Mouse (Mus musculus): ENCODE data around the gene Gm26920. TPM values are rescaled to one million over a fixed set of nuclear protein-coding genes. Genes with fewer than 3 reads are reported as not detected.

Gm26920 gene
- polyA plus RNA-seq, 1 experiment from 2014 or later: 1.1 TPM

- peak overlapping the region; percentile 53 for H3K4me3 ChIP-seq (replicated peaks)
- no peaks in the 10 kb centered on the region for H3K27me3 ChIP-seq
- 73% methylated on average over 6 of the region's 6 CpGs for WGBS
- no peak overlapping the region for H3K9ac ChIP-seq (replicated peaks)
- no peaks in the 10 kb centered on the region for H3K9me3 ChIP-seq
- H3K4me2 ChIP-seq (replicated peaks): peak overlapping the region; percentile 76
- peaks cover 14% of the 10 kb centered on the region for H3K36me3 ChIP-seq
- no peak for ATAC-seq
- peaks cover 39% of the 10 kb centered on the region for H3K4me1 ChIP-seq (replicated peaks)
- H3K27ac ChIP-seq: no peak overlapping the region; the same call in 1 of the 2 replicates
These were observed 3.8 kb upstream of the Gm26920 start for GRCm38 (mm10) chr7:30093918-30094415.

- no peak overlapping the region for H3K4me2 ChIP-seq (replicated peaks)
- H3K27me3 ChIP-seq: no peaks in the 10 kb centered on the region
- no peaks in the 10 kb centered on the region for H3K9me3 ChIP-seq
- peaks cover 4% of the 10 kb centered on the region for H3K36me3 ChIP-seq
- no peak overlapping the region for H3K9ac ChIP-seq (replicated peaks)
- no peak overlapping the region for H3K27ac ChIP-seq
- 83% methylated on average over 9 of the region's 9 CpGs for WGBS
- H3K4me3 ChIP-seq (replicated peaks): no peak overlapping the region
- H3K4me1 ChIP-seq (replicated peaks): peaks cover 49% of the 10 kb centered on the region
- no peak for ATAC-seq
These were observed 2.5 kb upstream of the Gm26920 start for GRCm38 (mm10) chr7:30092666-30093065.

GRCm38 (mm10) chr7:30090970-30091585 lies 868 bp upstream of the Gm26920 start:
- WGBS: 10% methylated on average over 9 of the region's 9 CpGs
- peak overlapping the region; percentile 43; the same call in 1 of the 2 replicates for H3K9ac ChIP-seq (replicated peaks)
- H3K27me3 ChIP-seq: no peaks in the 10 kb centered on the region
- H3K4me1 ChIP-seq (replicated peaks): peaks cover 40% of the 10 kb centered on the region
- peak overlapping the region; percentile 75 for H3K4me3 ChIP-seq (replicated peaks)
- peak overlapping the region; percentile 88 for H3K27ac ChIP-seq
- peaks cover 10% of the 10 kb centered on the region for H3K36me3 ChIP-seq
- ATAC-seq: peak; percentile 3; the same call in 1 of the 2 replicates
- H3K9me3 ChIP-seq: no peaks in the 10 kb centered on the region
- H3K4me2 ChIP-seq (replicated peaks): peak overlapping the region; percentile 87

GRCm38 (mm10) chr7:30089405-30089804 lies 805 bp downstream of the Gm26920 start:
- peak overlapping the region; percentile 81 for H3K9ac ChIP-seq (replicated peaks)
- no peak for ATAC-seq
- H3K4me3 ChIP-seq (replicated peaks): peak overlapping the region; percentile 75
- H3K27ac ChIP-seq: no peak overlapping the region
- 11% methylated on average over 6 of the region's 6 CpGs for WGBS
- peaks cover 36% of the 10 kb centered on the region for H3K4me1 ChIP-seq (replicated peaks)
- no peaks in the 10 kb centered on the region for H3K9me3 ChIP-seq
- no peaks in the 10 kb centered on the region for H3K27me3 ChIP-seq
- peak overlapping the region; percentile 87 for H3K4me2 ChIP-seq (replicated peaks)
- H3K36me3 ChIP-seq: peaks cover 27% of the 10 kb centered on the region

- no peak overlapping the region for H3K27ac ChIP-seq
- H3K27me3 ChIP-seq: no peaks in the 10 kb centered on the region
- H3K9me3 ChIP-seq: no peaks in the 10 kb centered on the region
- 90% methylated on average over 9 of the region's 9 CpGs for WGBS
- H3K9ac ChIP-seq (replicated peaks): no peak overlapping the region
- H3K4me2 ChIP-seq (replicated peaks): no peak overlapping the region
- no peak for ATAC-seq
- peaks cover 29% of the 10 kb centered on the region for H3K4me1 ChIP-seq (replicated peaks)
- no peak overlapping the region for H3K4me3 ChIP-seq (replicated peaks)
- H3K36me3 ChIP-seq: peaks cover 51% of the 10 kb centered on the region
These were observed 3.7 kb downstream of the Gm26920 start for GRCm38 (mm10) chr7:30086524-30086923.

GRCm38 (mm10) chr7:30072146-30073028 lies 17.8 kb downstream of the Gm26920 start, which contains the start of gene Zfp82:
TSS of gene Zfp82 (minus strand) at chr7:30072900.
- Histone ChIP-seq H3K9me3 (no peaks in the 10 kb centered on the region), H3K4me2 (replicated peaks) (peak within 1 kb of the TSS; percentile 94), H3K36me3 (peaks cover 31% of the 10 kb centered on the region), H3K9ac (replicated peaks) (peak within 1 kb of the TSS; percentile 90), H3K4me3 (replicated peaks) (peak within 1 kb of the TSS; percentile 89), H3K27me3 (no peaks in the 10 kb centered on the region), H3K27ac (peak within 1 kb of the TSS; percentile 81), H3K4me1 (replicated peaks) (peaks cover 14% of the 10 kb centered on the region)
- ATAC-seq: peak; percentile 96
- WGBS: under 1% methylated on average over 50 of the region's 50 CpGs

- H3K27me3 ChIP-seq: no peaks in the 10 kb centered on the region
- no peak for ATAC-seq
These were observed 25.6 kb downstream of the Gm26920 start for GRCm38 (mm10) chr7:30064622-30065021.

GRCm38 (mm10) chr7:30062478-30062877 lies 27.7 kb downstream of the Gm26920 start:
- Histone ChIP-seq H3K27me3 (no peaks in the 10 kb centered on the region), H3K9me3 (no peaks in the 10 kb centered on the region), H3K9ac (replicated peaks) (no peak overlapping the region), H3K27ac (no peak overlapping the region), H3K4me1 (replicated peaks) (no peaks in the 10 kb centered on the region), H3K36me3 (peaks cover 81% of the 10 kb centered on the region), H3K4me3 (replicated peaks) (no peak overlapping the region), H3K4me2 (replicated peaks) (no peak overlapping the region)
- 88% methylated on average over 5 of the region's 5 CpGs for WGBS
- no peak for ATAC-seq

More at GRCm38 (mm10) chr7:30064622-30065021, 25.6 kb downstream of the Gm26920 start:
- Histone ChIP-seq H3K36me3 (peaks cover 75% of the 10 kb centered on the region), H3K4me3 (replicated peaks) (no peak overlapping the region), H3K4me1 (replicated peaks) (no peaks in the 10 kb centered on the region), H3K9ac (replicated peaks) (no peak overlapping the region), H3K27ac (no peak overlapping the region), H3K9me3 (no peaks in the 10 kb centered on the region), H3K4me2 (replicated peaks) (no peak overlapping the region)
- 87% methylated on average over 5 of the region's 5 CpGs for WGBS

GRCm38 (mm10) chr7:30060341-30060740 lies 29.9 kb downstream of the Gm26920 start:
- Histone ChIP-seq H3K4me3 (replicated peaks) (no peak overlapping the region), H3K9ac (replicated peaks) (no peak overlapping the region), H3K27ac (no peak overlapping the region), H3K4me1 (replicated peaks) (no peaks in the 10 kb centered on the region), H3K27me3 (no peaks in the 10 kb centered on the region), H3K4me2 (replicated peaks) (no peak overlapping the region), H3K36me3 (peaks cover 86% of the 10 kb centered on the region), H3K9me3 (no peaks in the 10 kb centered on the region)
- no peak for ATAC-seq
- 50% methylated on average over 6 of the region's 6 CpGs for WGBS

- ATAC-seq: no peak
- Histone ChIP-seq H3K4me1 (replicated peaks) (peaks cover 14% of the 10 kb centered on the region), H3K36me3 (peaks cover 29% of the 10 kb centered on the region), H3K9me3 (no peaks in the 10 kb centered on the region), H3K9ac (replicated peaks) (no peak overlapping the region), H3K4me2 (replicated peaks) (no peak overlapping the region), H3K27me3 (no peaks in the 10 kb centered on the region), H3K4me3 (replicated peaks) (no peak overlapping the region), H3K27ac (no peak overlapping the region)
- 14% methylated on average over 3 of the region's 3 CpGs for WGBS
These were observed 36.6 kb downstream of the Gm26920 start for GRCm38 (mm10) chr7:30053591-30053990.

- Histone ChIP-seq H3K27ac (peak within 1 kb of the TSS; percentile 95), H3K4me2 (replicated peaks) (peak within 1 kb of the TSS; percentile 73), H3K36me3 (peaks cover 12% of the 10 kb centered on the region), H3K4me3 (replicated peaks) (peak within 1 kb of the TSS; percentile 83), H3K27me3 (no peaks in the 10 kb centered on the region), H3K9me3 (no peaks in the 10 kb centered on the region), H3K9ac (replicated peaks) (peak within 1 kb of the TSS; percentile 87), H3K4me1 (replicated peaks) (peaks cover 14% of the 10 kb centered on the region)
- peak; percentile 100 for ATAC-seq
- WGBS: under 1% methylated on average over 40 of the region's 40 CpGs
These were observed 39.2 kb downstream of the Gm26920 start, which contains the start of gene Zfp14 for GRCm38 (mm10) chr7:30050882-30051548. TSS of gene Zfp14 (minus strand) at chr7:30051380.
